Mouse (Mus musculus) cerebellum, adult 2 months (tissue): Measurements from ENCODE around the gene Prkaca.

Source experiments
- CTCF ChIP-seq: fragments of 200-500 bp; IDR thresholded peaks from 2 replicates; pipeline ENCODE4 v1.5.1; 2011; ENCODE audit warnings: low read depth, mild to moderate bottlenecking, control low read depth, low read length, moderate library complexity, borderline replicate concordance; ENCODE audit not compliant: insufficient read depth
- POLR2A ChIP-seq: fragments of 200-500 bp; IDR thresholded peaks from 2 replicates; pipeline ENCODE4 v1.6.1; 2011; ENCODE audit warnings: low read length, control low read depth, borderline replicate concordance; ENCODE audit not compliant: insufficient read depth

- TF ChIP-seq CTCF = peak; percentile 57
- no peak for TF ChIP-seq POLR2A
These were observed 51.4 kb downstream of the Prkaca start for GRCm38 (mm10) chr8:84024171-84024570.
